Mouse (Mus musculus): ENCODE measurements around the gene Cyth4.

Cyth4 gene

DNA sequence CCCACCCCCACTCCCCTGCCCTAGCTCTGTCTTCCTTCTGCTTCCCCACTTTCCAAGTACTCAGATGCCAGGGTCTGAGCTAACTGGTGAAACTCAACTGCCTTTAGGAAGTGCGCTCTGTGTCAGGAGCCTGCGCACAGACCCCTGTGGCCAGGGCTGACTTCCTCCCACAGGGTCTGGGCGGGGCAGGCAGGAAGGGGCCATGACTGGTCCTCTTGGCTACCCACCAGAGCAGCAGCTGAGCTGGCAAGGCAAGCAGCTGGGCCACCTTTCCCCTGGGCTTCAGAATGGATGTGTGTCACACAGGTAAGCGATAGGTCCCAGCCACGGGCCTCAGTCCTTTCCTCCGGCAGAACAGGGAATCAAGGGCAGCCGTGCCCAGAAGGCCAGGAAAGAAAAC, at the start of gene Cyth4:
TSS of gene Cyth4 (plus strand) at position 134 of the 400 bp plus-strand sequence.
- peak; percentile 37 for DNase-seq

DNA sequence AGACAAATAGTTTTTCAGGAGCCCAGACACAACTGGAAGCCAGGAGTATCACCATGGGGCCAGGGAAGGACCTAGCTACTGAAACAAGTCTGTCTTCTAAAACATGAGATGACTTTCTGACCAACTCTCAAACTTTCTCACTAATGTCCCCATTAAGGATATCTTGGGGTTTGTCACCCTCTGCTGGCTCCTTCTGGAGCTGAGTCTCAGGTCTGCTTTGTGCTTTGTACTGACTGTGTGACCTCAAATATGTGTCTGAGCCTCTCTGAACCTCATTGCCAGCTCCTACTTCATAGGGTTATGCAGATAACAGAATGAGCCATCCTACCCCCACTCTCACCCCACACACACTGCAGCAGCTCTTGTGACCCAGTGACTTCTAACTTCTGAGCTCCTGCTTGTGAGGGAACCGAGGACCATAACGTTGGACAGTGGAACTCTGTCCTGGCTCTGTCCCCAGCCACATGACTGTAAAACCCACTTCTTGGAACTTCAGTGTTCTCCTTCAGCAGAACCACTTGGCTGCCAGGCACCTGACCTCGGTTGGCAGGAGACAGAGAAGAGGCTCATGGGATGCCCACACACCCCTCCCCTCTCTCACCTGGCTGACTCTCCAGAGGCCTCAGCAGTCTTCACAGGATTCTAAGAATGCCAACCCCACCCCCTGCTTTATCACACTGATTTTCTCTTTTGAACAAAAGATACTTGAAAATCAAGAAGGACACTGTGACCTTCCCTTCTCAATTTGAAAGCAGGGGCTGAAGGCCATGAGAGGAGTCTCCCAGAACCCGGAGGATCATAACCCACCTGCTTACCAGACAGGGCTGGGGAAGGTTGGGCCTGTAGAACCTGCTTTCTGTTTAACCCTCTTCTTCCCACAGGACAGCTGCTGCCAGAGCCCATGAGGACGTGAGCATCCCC, 49.2 kb upstream of the Cyth4 start:
- DNase-seq: peak; percentile 79

DNA sequence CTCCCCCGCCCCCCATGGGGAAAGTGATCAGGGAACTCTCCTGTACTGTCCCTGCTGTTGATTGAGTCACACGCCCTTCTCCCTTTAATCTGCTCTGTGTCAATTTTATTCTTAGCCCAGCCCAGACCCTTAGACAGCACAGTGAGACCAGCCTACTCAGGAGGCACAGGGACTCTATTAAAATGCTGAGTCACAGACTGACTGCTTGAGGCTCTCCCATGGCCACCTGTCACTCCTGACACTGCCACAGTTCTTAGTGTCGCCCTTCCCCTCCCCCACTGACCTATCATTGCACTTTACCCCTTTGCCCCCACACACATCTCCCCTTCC, 48.5 kb upstream of the Cyth4 start:
- no peak for DNase-seq

DNA sequence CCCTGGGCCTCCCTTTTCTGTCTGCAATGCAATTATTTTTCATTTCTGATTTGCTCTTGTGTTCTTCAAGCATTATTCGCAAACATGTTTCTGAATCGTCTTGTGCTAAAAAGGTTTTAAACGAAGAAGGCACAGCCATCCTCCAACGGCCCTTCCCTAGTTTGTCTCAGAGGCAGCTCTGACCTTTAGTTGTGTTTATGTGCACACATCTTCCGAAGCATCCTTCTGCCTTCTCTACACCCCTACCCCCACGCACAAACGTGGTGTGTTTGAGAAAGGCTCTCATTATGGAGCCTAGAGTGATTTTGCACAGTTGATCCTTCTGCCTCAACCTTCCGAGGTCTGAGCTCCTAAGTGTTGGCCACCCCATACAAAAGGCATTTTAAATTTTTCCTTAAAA, 48.1 kb upstream of the Cyth4 start:
- no peak for DNase-seq

DNA sequence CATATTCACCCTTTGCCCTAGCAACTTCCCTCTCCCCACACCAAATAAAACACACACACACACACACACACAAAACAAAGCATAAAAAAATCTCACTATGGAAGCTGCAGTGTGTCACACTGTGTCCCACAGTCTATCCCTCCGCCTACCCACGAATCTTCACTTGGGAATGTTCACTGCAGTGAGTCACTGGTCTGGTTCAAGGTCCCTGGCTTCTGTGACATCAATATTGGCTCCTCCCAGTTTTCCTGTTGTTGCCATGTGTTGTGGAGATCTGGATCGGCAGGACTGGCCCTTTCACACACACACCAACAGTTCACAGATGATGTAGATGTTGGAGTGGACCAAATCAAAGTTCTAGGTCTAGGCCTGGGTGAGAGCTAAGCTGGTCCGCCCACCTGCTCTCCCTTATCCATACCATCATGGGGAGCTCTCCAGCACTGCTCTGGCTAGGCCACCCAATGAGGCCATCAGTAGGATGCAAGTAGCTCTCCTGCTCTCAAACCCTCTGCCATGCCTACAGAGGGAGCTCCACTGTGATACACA, 47.6 kb upstream of the Cyth4 start:
- no peak for DNase-seq

DNA sequence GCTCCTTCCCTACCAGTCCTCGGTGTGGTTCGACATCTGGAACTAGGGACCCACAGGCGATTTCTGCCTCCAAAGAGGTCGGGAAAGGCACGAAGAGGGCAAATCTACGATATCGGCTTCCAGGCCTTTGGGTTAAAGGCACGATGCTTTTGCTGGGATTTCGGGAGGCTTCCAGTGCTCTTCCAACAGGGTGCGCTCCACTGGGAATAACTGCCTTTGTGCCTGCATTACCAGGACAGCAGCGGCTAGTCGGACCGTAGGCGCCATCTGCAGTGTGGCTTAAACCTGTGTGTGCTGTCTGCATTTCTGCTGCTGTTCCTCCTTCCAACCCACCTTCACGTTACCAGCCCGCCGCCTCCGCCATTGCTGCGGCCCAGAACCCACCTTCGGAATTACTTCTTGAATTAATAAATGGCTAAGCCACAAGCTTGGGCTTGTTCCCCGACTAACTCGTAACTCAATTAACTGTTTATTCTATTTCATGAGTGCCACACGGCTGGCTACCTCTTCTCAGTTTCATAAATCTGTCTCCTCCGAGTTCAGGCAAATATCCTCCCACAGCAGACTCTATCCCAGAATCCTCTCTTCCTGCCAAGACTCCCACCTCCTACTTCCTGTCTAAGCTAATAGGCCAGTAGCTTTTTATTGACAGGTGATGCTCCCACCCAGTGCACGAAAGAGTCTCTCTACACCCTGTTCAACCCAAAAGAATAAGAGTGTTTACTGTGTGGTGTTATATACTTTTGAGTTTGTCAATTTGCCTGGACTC, 42.1 kb upstream of the Cyth4 start:
- no peak for DNase-seq

DNA sequence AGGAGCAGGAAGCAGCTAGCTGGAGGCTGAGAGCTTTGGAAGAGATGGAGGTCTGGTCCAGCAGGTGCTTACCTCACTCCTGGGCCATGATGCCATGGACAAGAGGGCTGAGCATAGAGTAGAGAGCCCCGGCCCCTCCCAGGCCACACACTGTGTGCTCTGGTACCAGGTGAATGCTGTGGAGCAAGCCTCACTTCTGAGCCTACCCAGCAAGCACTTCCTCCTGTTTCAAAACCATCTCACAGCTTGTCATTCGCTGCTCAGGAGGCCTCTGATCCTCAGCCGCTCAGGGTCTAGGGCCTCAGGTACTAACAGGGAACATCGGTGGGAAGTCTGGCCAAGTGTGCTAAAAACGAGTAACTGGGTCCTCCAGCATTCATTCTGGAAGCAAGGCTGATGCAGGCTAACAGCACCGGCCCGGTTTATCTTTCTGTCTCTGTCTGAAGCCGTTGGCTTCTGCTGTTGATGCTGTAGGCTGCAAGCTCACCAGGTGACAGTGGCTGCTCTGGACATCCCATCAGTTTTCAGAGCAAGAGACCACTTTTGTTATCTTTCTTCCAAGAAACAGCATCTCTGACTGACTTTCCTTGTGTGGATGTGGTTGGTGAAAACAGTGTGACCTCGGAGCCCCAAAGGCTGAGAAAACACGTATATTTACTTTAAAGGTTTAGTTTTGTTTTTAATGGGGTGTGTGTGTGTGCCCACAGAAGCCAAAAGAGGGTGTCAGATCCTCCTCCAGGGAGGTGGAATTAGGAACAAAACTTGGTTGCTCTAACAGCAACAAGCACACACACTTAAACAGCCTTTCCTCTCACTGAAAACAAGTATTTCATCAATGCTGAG, 38.9 kb upstream of the Cyth4 start:
- DNase-seq: no peak

DNA sequence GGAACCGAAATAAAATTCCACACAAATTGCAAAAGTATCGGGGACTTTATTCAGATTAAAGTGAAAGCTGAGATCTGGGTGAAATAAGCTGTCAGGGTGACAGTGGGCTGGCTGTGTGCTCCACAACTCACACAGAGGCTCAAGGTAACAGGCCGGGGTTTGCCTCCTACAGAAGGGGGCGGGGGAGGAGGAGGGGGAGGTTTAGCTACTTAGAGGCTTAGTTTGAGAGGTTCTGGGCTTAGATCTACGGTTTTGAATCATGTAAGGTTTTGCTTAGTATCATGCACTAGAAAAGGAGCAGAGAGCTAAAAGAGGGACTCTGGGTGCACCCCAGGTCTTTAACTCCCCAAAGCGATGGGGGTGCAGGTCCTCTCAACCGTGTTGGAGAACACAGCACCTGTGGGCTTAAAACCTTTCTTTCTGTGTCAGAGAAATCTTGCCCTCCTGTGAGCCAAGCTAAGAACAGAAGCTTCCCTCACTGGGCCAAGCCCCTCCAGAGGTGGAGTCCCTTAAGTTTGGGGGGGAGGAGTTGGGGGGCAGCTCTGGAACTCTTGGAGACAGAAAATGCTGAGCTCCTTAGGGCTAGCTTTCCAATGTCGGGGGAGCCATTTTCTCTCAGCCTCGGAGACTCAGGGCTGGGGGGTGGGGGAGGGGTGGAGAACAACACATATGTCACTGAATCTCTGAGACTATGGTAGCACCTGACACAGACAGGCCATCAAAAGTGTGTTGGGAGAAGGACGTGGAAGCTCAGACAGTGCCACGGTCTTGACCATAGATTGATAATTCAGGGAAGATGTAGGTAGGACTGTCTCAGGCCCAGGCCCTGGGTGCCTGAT, 37.5 kb upstream of the Cyth4 start:
- DNase-seq: no peak

DNA sequence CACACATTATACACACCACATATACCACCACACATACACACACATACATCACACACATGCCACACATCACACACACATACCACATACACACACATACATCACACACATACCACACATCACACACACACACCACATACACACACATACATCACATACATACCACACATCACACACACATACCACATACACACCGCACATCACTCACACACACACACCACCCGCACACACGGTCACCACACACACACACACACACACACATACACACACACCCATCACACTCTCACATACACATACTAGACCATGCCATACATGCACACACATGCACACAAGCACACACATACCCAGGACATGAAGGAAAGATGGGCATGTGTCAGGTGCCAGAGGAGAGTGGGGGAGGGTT, 33.5 kb upstream of the Cyth4 start:
- DNase-seq: no peak

DNA sequence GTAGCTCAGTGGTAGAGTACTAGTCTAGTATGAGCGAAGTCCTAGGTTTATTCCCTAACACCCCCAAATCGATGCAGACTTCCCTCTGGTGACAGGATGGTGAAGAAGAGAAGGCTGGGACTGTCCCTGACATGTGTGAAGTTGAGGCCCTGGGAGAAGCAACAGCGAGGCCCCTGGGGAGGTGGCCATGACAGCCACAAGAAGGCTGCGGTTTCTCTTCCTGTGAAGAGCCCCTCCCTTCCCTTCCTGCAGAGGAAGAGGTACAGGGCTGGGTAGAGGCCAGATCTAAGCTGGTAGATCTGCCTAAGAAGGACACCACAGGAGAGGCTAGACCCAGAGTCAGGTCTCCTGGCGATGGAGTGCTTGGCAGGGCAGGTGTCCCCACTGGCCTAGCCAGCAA, 32.9 kb upstream of the Cyth4 start:
- no peak for DNase-seq

DNA sequence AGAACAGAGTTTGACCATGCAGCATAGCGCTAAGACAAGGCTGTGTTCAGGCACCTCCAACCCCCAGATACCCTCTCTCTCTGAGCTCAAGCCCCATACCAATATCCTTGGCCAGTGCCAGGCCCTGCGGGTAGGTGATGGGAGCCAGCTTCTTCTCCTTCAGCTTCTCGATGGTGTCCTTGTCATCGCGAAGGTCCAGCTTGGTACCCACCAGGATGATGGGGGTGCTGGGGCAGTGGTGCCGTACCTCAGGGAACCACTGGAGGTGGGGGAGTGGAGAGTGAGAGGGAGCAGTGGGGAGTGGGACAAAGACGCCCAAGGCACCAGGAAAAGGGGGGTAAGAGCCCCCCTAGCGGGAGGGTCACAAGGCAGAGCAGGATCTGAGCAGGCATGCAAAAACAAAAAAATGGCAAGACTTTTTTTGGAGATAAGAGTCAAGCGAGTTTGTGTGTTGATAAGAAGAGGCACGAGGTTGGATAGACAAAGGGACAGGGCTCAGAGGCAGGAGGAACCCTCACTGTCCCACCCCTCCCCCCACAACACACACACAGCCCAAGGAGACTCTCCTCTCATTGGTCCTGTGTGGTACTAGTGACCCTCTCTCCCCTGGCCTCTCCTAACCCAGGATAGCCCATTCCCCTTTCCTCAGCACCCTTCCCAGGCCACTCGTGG, 31.9 kb upstream of the Cyth4 start:
- DNase-seq: no peak

DNA sequence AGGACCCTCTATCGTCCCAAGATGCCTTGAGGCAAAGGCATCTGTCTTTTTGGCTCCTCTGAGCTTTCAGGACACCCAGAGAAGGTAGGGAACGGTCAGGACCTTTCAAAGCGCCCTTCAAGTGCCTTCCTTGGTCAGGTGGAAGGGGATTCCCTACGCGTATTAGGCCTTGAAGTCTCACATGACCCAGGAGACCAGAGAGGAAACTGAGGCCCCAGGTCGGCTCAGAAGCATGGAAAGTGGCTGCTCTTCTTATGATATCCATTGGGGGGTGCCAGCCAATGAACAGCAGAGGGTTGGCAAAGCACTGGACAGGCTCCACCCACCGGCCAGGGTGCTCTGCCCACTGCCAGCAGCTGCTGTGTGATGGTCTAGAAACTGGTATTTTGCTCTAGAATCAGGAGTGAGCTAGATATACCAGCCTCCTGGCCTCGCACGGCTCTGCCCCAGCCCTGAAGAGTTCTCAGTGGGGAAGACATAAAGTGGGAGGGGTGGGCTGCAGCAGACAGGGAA, 29.2 kb upstream of the Cyth4 start:
- no peak for DNase-seq

DNA sequence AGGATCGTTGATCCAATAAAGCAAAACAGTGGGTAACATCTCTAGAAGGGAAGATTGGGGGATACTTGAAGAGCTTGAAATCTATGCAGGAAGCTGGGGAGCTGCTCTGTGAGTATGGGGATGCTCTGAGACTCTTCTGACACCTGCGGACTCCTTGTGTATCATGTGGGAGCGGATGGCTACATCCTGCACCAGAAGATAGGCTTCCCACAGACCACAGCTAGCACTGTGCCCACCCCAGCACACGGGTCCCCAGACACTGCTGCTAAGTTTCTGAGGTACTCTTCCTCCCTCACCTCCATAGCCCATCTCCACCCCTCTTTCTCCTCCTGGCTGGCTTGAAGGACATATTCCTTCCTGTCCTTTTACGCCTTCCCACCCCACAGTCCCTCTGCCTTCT, 26.7 kb upstream of the Cyth4 start:
- no peak for DNase-seq

DNA sequence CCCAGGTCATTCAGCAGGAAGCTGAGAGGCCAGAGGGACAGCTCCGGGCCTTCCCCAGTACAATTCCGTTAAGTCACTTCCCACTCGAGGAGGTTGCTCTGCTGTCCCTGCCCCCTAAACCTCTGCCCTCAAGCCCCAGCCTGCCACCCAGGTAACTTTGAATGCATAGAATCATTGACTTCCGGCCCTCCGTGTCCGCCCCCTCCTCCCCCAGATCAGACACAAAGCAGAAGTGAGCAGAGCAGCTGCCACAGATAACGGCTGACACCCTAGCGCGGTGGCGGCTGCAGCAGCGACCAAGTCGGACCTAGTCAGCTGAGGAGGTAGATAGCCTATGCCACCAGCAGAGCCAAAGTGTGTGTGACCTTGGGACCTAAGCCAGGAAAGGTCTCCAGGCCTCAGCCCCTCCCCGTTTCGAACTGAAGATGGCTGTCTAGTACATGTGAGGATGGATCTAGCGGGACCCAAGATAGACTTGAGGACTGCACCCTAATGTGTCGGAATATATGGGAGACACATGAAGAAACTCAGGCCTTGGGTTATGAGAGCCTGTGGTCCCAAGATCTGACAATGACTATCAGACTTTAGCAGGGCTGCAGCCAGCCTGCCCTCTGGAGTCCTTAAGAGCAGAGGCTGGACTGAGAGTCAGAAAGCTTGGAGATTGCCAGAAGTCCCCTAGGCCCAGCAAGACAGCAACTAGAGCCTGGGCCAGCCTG, 25.1 kb upstream of the Cyth4 start:
- no peak for DNase-seq

DNA sequence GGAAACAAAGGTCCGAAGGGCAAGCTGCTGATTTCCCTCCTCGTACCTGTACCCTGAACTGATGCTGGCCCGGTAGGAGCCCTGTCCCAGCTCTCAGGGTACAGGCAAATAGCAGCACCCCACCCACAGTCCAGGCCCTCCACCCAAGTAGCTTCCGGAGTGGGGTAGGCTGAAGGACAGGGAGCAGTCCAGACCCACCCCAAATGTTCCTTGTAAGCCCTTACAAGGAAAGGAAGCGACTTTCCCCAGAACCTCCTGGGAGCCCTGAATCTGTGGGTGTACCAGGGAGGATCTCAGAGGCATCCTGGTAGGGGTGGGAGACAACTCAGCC, 24.6 kb upstream of the Cyth4 start:
- no peak for DNase-seq

DNA sequence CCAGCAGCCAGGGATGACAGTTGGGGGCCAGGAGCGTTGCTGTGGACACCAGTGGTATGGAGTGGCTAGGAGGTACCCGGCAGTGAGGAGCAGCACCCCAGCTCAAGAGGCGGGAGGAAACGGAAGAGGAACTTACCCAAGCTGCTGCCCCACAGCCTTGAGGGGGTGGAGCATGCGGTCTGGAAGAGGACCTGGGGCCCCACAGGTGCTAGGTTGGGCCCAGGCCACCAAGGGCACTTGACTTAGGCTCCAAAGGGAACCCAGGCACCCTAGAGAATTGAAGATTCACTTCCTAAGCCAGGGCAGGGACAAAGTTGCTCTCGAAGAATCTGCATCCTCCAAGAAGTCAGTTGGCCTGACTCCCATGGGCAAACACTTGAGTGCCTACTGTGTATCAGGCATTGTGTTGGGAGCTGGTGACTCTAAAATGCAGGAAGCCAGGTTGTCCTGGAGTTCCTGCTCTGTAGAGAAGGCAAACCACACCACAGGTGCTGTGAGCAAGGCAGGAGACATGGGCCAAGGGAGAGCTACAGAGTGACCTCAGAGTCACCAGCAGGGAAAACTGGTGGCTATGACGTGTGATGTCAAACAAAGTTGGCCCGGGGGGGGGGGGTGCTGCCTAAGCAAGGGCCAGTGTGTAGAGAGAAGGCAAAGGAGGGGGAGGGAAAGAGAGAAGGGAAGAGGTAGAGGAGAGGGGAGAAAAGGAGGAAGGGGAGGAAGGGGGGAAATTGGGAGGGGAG, 24.0 kb upstream of the Cyth4 start, which contains the start of gene Rac2:
TSS of gene Rac2 (minus strand) at position 126 of the 740 bp plus-strand sequence.
- DNase-seq: no peak

DNA sequence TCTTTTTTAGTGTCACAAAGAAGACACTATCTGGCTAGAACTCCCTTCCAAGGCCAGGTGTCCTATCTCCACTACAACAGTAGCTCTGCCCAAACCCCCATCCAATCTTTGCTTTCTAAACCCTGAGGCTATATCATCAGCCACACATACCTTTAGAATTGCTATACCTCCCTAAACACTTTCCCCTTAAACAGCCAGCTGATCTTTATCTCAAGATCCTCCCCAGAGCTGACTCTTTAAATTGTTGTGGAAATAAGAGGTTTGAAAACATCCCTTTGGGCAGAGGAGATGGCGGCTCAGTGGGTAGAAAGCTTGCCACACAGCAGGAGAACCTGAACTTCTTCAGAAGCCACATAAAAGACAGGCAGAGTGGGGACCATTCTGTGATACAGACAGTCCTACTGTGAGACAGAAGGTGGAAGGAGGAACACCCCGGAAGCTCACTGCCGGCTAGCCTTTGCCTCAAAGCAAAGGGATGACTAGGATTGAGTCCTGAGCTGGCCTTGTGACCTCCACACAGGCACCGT, 20.5 kb upstream of the Cyth4 start:
- DNase-seq: no peak

DNA sequence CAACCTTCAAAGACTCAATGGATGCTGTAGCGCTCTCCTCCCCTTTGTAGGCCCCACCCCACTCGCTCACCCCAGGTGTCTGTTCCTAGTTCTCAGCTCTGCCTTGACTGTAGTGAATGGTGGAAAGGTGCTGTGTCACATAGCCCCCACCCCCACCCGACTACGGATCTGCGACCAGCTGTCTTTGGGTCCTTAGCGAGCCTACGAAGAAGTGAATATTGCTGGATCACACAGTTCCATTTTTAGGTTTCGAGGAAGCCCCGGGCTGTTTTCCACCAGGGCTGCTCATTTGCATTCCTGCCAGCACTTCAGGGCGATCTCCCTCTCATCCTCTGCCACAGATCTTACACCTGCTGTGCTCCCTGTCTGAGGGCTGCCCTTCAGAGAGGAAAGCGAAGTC, 13.5 kb upstream of the Cyth4 start:
- DNase-seq: no peak

DNA sequence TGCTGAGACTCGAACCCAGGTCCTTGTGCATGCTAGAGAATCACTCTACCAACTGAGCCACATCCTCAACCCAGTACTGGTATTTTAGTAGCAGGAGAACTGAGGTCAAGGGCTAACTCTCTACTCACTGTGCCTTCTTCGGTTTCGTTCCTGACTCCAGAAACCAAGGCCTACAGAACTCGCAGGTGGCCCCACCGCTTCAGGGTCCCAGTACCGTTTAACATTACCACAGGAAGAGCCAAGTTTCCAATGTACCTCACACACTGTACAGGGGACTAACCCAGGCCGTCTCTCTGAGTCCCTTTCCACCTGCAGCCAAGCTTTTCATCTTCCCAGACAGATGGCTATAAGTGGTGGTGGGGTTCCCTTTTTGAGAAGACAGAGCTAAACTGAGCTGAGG, 11.4 kb upstream of the Cyth4 start:
- DNase-seq: no peak
